Mouse (Mus musculus) ES-Bruce4 (cell line): ENCODE data around the gene Tmem116.

ENCODE experiments used
- CTCF ChIP-seq: IDR thresholded peaks from one replicate; pipeline ENCODE4 v1.8.1; 2011; ENCODE audit warnings: low read depth, low read length
- EP300 ChIP-seq: IDR thresholded peaks from 2 replicates; pipeline ENCODE4 v1.6.1; 2011; ENCODE audit warnings: low read depth, low read length; ENCODE audit not compliant: insufficient read depth
- POLR2A ChIP-seq: IDR thresholded peaks from one replicate; pipeline ENCODE4 v1.8.1; 2011; ENCODE audit warnings: low read length; ENCODE audit not compliant: insufficient read depth

GRCm38 (mm10) chr5:121407856-121408255 is 43.8 kb upstream of the Tmem116 start:
- TF ChIP-seq POLR2A (no peak), CTCF (no peak), EP300 (no peak)
